Mouse (Mus musculus) brain, embryonic 14.5 days (tissue): ENCODE results near the gene Pafah2.
A peak's percentile ranks its signal among the peaks of the same experiment; 100 is the strongest.

Experiments used
- CTCF ChIP-seq: fragments of 200-500 bp; IDR thresholded peaks from 2 replicates; pipeline ENCODE4 v1.5.1; 2012; ENCODE audit warnings: inconsistent platforms, mild to moderate bottlenecking, moderate library complexity, borderline replicate concordance; ENCODE audit not compliant: insufficient read depth, insufficient read length; ENCODE audit errors: extremely low read depth
- POLR2A ChIP-seq: fragments of 200-500 bp; IDR thresholded peaks from 2 replicates; pipeline ENCODE4 v1.6.1; 2012; ENCODE audit warnings: mild to moderate bottlenecking, inconsistent platforms, borderline replicate concordance; ENCODE audit not compliant: poor library complexity, insufficient read depth, insufficient read length, severe bottlenecking; ENCODE audit errors: extremely low read depth

GRCm38 (mm10) chr4:134387268-134387667 lies 8.9 kb upstream of the Pafah2 start:
- TF ChIP-seq POLR2A (no peak), CTCF (peak; percentile 22; the same call in 1 of the 2 replicates)
